Mouse (Mus musculus): ENCODE data around the gene Kcnk12. TPM values are rescaled to one million over a fixed set of nuclear protein-coding genes. Genes with fewer than 3 reads are reported as not detected.

The Kcnk12 gene
- polyA plus RNA-seq, 1 experiment = 6.7 TPM

DNA sequence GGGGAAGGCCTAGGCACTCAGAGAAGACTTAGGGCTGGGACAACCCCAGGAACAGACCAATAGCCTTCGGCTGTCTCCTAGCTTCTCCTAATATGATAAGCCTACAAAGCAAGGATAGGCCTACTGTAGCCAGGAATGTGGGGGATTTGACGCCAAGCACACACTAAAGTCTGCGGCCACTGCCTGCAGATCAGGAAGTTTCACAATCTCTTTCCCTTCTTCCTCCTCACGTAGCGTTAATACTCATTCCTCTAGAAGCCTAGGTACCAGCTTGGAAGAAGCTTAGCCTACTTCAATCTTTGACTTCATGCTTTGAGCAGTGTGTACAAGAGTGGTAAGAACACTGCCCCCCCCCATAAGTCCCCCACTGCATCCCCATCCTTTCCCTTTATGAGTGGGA lies 7.1 kb downstream of the Kcnk12 start:
- no peak for TF ChIP-seq POLR2A (IDR thresholded peaks at IDR 0.05; ENCODE audit: borderline replicate concordance, extremely low read depth, low read depth, low read length)
- no peak for TF ChIP-seq CTCF (IDR thresholded peaks at IDR 0.05; ENCODE audit: insufficient read depth, low read length)
- Histone ChIP-seq H3K4me1 (ENCODE audit: control insufficient read depth, insufficient read depth, low read length) (no peaks in the 10 kb centered on the region), H3K4me3 (replicated peaks; ENCODE audit: extremely low read depth, low read depth, low read length) (no peak overlapping the region)
- no peak for DNase-seq
- 72% methylated on average over 5 of the region's 5 CpGs for WGBS

DNA sequence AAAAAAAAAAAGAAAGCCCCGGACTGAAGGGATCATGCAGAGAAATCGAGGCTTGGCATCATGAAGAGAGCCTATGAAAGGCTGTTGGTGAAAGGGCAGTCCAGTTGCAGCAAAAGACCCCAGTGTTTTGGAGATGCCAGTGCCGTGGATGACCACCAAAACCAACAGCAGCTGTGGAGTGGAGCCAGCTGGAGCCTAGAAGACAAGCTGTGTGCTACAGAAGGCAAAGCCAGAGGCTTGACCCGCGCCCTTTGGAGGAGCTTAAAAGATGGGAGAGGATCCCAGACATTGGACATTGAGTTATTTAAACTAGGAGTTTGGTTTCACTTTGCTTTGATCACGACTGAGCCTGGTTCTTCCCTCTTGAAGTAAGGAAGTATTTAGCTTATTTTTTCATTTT lies 9.6 kb downstream of the Kcnk12 start:
- no peaks in the 10 kb centered on the region for H3K4me1 ChIP-seq (ENCODE audit: control insufficient read depth, insufficient read depth, low read length)
- TF ChIP-seq CTCF (IDR thresholded peaks at IDR 0.05; ENCODE audit: insufficient read depth, low read length) = no peak
- no peak for TF ChIP-seq POLR2A (IDR thresholded peaks at IDR 0.05; ENCODE audit: borderline replicate concordance, extremely low read depth, low read depth, low read length)
- DNase-seq = no peak
- 65% methylated on average over 6 of the region's 6 CpGs for WGBS
- no peak overlapping the region for H3K4me3 ChIP-seq (replicated peaks; ENCODE audit: extremely low read depth, low read depth, low read length)

DNA sequence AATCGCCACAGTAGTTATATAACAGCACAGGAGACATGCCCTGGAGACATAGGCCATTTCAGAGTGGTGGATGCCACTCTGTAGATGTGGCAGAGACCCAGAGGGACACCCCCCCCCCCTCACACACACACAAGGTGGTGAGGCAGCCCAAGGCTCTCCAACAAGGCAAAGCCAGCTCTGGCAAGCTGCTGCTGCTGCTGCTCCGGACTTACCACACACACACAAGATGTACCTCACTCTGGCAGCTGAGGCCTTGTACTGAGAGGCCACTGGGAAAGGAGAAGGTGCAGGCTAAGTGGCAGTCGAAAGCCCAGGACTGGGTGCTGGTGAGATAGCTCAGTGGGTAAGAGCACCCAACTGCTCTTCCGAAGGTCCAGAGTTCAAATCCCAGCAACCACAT lies 10.1 kb downstream of the Kcnk12 start:
- DNase-seq = no peak
- no peak overlapping the region for H3K4me3 ChIP-seq (replicated peaks; ENCODE audit: extremely low read depth, low read depth, low read length)
- WGBS = 92% methylated on average over 4 of the region's 4 CpGs
- H3K4me1 ChIP-seq (ENCODE audit: control insufficient read depth, insufficient read depth, low read length) = no peaks in the 10 kb centered on the region
- TF ChIP-seq CTCF (IDR thresholded peaks at IDR 0.05; ENCODE audit: insufficient read depth, low read length) (no peak), POLR2A (IDR thresholded peaks at IDR 0.05; ENCODE audit: borderline replicate concordance, extremely low read depth, low read depth, low read length) (no peak)

DNA sequence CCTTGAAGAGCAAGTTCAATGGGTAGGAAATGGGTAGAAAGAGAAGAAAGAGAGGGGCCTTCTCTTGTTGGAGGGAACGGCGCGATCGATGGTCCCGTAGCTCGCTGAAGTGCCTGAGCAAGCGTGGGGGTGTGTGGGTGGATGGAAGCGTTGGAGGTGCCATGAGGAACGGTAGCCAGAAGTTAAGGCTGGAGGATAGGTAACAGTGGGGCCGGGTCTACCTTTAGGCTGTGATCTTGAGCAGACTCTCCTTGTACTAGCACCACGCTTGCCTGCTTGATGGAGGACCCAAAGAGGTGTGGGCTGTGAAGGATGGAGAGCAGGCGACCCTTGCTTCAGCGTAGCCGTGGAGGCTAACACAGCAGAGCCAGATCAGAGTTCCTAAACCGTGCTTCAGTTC lies 12.1 kb downstream of the Kcnk12 start:
- Histone ChIP-seq H3K4me1 (ENCODE audit: control insufficient read depth, insufficient read depth, low read length) (no peaks in the 10 kb centered on the region), H3K4me3 (replicated peaks; ENCODE audit: extremely low read depth, low read depth, low read length) (no peak overlapping the region)
- no peak for TF ChIP-seq POLR2A (IDR thresholded peaks at IDR 0.05; ENCODE audit: borderline replicate concordance, extremely low read depth, low read depth, low read length)
- TF ChIP-seq CTCF (IDR thresholded peaks at IDR 0.05; ENCODE audit: insufficient read depth, low read length) = no peak
- WGBS = 89% methylated on average over 15 of the region's 15 CpGs
- DNase-seq = no peak

DNA sequence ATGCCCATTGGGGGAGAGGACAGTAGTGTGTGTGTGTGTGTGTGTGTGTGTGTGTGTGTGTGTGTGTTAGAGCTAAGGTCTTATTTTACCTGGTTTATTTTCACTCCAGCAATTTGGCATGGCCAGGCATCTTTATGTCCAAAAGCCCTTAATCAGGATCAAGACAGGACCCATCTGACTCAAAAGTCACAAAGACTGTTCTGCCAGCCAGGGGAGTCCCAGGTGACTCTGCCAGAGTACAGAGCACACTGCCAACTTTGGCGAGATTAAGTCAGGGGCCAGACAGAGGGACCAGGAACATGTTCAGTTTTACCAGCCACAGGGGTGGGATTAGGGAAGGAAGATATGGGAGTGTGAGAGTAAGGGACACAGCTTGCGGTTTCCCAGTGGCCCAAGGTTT lies 12.9 kb downstream of the Kcnk12 start:
- no peak for TF ChIP-seq POLR2A (IDR thresholded peaks at IDR 0.05; ENCODE audit: borderline replicate concordance, extremely low read depth, low read depth, low read length)
- no peak for TF ChIP-seq CTCF (IDR thresholded peaks at IDR 0.05; ENCODE audit: insufficient read depth, low read length)
- Histone ChIP-seq H3K4me3 (replicated peaks; ENCODE audit: extremely low read depth, low read depth, low read length) (no peak overlapping the region), H3K4me1 (ENCODE audit: control insufficient read depth, insufficient read depth, low read length) (no peaks in the 10 kb centered on the region)
- no peak for DNase-seq
- 78% methylated on average over 2 of the region's 2 CpGs for WGBS

DNA sequence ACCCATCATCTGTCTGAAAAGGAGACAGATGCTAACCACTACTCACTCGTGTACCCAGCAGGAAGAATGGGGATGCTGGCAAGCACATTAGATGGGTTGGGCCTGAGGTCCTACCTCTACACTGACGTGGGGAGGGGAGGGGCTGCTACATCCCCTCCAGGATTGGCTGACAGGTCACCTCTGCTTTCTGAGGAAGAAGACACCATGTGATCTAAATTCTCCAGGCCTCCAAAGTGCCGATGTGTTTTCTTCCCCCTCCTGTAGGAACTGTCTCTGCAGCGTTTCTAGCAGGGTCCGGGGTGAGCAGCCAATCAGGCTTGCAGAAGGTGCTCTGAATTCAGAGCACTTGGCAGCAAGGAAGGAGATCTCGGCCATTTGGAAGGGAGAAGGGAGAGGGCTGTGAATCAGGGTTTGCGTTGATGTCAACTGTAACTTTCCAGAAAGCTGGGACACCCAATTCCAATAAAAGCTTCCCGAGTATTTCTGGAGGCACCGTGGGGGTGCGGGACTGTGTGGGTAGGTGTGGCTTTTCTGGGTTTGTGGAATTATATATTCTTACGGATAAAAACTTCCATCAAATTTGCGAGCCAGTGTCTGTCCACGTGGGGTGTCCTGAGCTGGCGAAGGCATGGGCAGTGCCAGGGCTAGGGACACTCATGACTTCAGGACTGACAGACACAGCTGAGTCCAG lies 13.5 kb downstream of the Kcnk12 start:
- TF ChIP-seq CTCF (IDR thresholded peaks at IDR 0.05; ENCODE audit: insufficient read depth, low read length) = no peak
- no peak for TF ChIP-seq POLR2A (IDR thresholded peaks at IDR 0.05; ENCODE audit: borderline replicate concordance, extremely low read depth, low read depth, low read length)
- 62% methylated on average over 14 of the region's 14 CpGs for WGBS
- DNase-seq = no peak
- Histone ChIP-seq H3K4me1 (ENCODE audit: control insufficient read depth, insufficient read depth, low read length) (no peaks in the 10 kb centered on the region), H3K4me3 (replicated peaks; ENCODE audit: extremely low read depth, low read depth, low read length) (no peak overlapping the region)

GRCm38 (mm10) chr17:87781244-87781643 lies 16.6 kb downstream of the Kcnk12 start:
- Histone ChIP-seq H3K4me3 (replicated peaks; ENCODE audit: extremely low read depth, low read depth, low read length) (no peak overlapping the region), H3K4me1 (ENCODE audit: control insufficient read depth, insufficient read depth, low read length) (no peaks in the 10 kb centered on the region)
- TF ChIP-seq POLR2A (IDR thresholded peaks at IDR 0.05; ENCODE audit: borderline replicate concordance, extremely low read depth, low read depth, low read length) = no peak
- no peak for TF ChIP-seq CTCF (IDR thresholded peaks at IDR 0.05; ENCODE audit: insufficient read depth, low read length)
- 87% methylated on average over 5 of the region's 5 CpGs for WGBS
- no peak for DNase-seq

GRCm38 (mm10) chr17:87780164-87780563 lies 17.6 kb downstream of the Kcnk12 start:
- DNase-seq = no peak
- WGBS = 52% methylated on average over 2 of the region's 2 CpGs
- Histone ChIP-seq H3K4me1 (ENCODE audit: control insufficient read depth, insufficient read depth, low read length) (no peaks in the 10 kb centered on the region), H3K4me3 (replicated peaks; ENCODE audit: extremely low read depth, low read depth, low read length) (no peak overlapping the region)
- TF ChIP-seq CTCF (IDR thresholded peaks at IDR 0.05; ENCODE audit: insufficient read depth, low read length) = no peak
- TF ChIP-seq POLR2A (IDR thresholded peaks at IDR 0.05; ENCODE audit: borderline replicate concordance, extremely low read depth, low read depth, low read length) = no peak

DNA sequence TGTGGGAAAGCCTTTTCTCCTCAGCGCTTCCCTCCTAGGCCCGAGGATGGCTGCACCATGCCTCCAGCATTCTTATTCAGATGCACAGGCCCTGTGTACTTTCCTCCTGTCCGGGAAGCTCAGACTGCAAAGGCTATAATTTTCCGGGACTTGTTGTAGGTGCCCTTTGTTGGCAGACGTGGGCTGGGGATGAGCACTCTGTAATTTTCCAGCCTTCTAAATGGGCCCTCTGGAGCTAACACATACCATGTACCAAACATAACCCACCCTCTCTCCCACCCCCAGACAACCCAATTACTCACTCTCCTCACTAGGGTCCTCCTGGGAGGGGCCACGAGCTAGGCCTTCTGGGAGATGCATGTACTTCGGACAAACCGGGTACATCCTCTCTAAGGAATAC lies 22.8 kb downstream of the Kcnk12 start:
- TF ChIP-seq CTCF (IDR thresholded peaks at IDR 0.05; ENCODE audit: insufficient read depth, low read length) = no peak
- no peak for TF ChIP-seq POLR2A (IDR thresholded peaks at IDR 0.05; ENCODE audit: borderline replicate concordance, extremely low read depth, low read depth, low read length)
- 83% methylated on average over 8 of the region's 8 CpGs for WGBS
- no peak overlapping the region for H3K4me3 ChIP-seq (replicated peaks; ENCODE audit: extremely low read depth, low read depth, low read length)
- no peak for DNase-seq
- no peaks in the 10 kb centered on the region for H3K4me1 ChIP-seq (ENCODE audit: control insufficient read depth, insufficient read depth, low read length)

DNA sequence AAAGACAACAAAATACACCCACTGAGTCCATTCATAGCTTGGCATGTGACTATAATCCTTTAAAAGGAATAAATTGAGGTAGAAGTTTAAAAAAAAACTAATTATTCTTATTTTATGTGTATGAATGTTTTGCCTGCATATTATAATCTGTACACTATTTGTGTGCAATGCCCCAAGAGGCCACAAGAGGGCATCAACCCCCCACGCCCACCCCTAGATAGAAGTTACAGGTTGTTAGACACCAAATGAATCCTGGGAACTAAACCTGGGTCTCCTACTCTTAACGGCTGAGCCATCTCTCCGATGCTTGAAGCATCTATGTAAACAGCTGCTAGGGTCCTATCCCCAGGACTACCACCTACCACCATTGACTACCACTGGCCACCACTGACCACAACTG lies 24.6 kb downstream of the Kcnk12 start:
- DNase-seq = no peak
- no peaks in the 10 kb centered on the region for H3K4me1 ChIP-seq (ENCODE audit: control insufficient read depth, insufficient read depth, low read length)
- H3K4me3 ChIP-seq (replicated peaks; ENCODE audit: extremely low read depth, low read depth, low read length) = no peak overlapping the region
- WGBS = 74% methylated on average over 3 of the region's 3 CpGs
- no peak for TF ChIP-seq POLR2A (IDR thresholded peaks at IDR 0.05; ENCODE audit: borderline replicate concordance, extremely low read depth, low read depth, low read length)
- peak; percentile 26; the same call in 1 of the 2 replicates for TF ChIP-seq CTCF (IDR thresholded peaks at IDR 0.05; ENCODE audit: insufficient read depth, low read length)
